Mouse (Mus musculus) heart, postnatal 25 days (tissue): ENCODE measurements at regions not wholly inside any gene's neighbourhood (a gene's known extent, or its start where the extent isn't known, plus 50 kb on each side); places are given as distances from the start of the nearest gene placed in this dataset.

Source experiments
- DNase-seq: peaks from one replicate; pipeline ENCODE4 v3.0.0; 2022; ENCODE audit warnings: low spot score
- intact Hi-C: fragments of 180-260 bp; cut with DNase I; formaldehyde crosslinking; loops from one replicate; pipeline ENCODE4 v1.15.1; 2025

DNA sequence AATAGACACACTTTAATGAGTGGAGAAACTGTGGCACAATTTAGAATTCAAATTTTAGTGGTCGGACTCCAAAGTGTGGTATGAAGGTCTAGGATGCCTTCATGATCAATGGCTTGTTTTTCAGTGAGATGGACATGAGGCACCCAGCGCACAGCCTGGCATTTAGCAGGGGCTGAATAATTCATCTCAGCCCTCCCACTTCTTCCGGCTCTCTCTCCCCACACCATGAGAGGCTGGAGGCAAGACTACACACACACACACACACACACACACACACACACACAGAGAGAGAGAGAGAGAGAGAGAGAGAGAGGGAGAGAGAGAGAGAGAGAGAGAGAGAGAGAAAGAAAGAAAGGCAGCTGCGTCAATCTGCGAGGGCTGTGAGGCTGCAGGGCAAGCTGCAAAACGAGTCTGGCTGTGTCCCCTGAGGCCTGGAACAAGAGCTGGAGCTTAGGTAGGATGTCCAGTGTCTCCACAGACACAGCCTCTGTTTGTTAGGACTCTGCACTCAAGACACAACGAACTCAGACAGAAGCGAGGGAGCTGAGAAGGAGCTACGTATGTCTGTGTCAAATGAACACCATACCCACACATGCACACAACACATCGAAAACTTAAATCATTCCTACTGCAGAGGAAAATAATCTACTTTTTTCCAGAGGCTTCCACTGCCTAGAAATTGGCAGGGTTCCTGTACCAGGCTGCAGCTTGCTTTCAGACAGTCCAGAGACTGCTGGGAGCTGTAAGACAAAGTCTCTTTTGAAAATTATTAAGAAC lies 295.8 kb downstream of the Gm11361 start:
- intact Hi-C loops: no loop called here
- no peak for DNase-seq

DNA sequence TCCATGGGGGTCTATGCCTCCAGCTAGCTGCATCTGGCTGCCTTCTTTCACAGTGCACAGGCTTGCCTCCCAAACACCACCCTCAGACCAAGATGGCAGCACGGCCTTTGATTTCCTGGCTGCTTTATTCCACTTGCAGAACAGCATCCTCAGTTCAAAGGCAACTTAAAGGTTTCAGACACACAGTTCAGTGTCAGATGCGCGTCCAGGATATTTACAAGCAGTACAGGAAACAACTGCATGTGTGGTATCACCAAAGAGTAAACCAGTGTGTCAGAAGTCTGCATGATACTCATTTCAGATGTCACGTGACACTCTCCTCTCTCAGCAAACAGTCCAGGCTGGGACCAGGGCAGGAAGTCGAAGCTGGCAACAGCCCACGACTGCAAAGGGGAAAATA lies 294.2 kb downstream of the Gm11361 start:
- intact Hi-C loops: no loop called here
- DNase-seq: no peak

DNA sequence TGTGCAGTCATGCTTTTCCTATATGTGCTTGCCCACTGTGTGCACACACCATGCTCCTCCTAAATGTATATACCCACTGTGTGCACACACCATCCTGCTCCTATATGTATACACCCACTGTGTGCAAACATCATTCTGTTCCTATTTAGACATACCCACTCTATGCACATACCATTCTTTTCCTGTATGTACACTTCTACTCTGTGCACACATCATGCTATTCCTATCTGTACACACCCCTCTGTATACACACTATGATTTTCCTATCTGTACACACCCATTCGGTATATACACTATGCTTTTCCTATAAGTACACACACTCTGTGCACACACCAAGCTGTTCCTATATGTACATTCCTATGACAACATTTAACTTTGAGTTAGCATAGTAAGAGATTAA lies 288.5 kb downstream of the Gm11361 start:
- no peak for DNase-seq
- intact Hi-C loops: no loop called here

DNA sequence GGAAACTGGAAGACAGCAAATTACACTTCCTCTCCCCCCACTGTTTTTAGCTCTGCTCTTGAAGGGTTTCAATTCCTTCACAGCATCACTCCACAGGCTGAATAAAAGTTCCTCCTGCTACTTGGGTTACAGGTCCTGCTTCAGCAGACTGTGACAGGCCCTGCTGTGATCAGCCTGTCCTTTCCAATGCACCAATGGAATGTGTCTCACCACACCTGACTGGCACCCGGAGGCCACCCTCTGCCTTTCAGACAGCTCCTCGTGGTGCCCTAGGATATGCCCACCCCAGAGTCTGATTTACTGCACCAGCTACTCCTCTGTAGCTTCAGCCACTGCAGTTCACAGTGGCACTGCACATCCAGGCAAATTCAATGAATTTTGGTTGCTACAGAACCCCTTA lies 288.0 kb downstream of the Gm11361 start:
- no peak for DNase-seq
- intact Hi-C loops: no loop called here

DNA sequence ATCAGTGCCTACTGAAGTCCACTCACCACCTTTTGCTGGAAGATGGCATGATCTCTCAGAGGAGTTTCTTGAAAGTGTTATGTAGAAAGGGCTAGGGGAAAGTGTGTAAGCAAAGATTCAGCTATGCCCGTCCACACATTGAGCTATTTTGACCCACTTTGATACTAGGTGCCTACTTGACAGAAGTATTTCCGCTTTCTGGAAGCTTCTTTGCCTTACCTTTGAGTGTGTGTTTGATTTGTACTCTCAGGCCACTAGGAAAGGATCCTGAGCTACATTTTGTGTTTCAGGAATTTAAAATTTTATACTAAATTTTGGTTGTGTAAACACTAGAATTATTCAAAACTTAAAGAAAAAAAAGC lies 287.5 kb downstream of the Gm11361 start:
- no peak for DNase-seq

DNA sequence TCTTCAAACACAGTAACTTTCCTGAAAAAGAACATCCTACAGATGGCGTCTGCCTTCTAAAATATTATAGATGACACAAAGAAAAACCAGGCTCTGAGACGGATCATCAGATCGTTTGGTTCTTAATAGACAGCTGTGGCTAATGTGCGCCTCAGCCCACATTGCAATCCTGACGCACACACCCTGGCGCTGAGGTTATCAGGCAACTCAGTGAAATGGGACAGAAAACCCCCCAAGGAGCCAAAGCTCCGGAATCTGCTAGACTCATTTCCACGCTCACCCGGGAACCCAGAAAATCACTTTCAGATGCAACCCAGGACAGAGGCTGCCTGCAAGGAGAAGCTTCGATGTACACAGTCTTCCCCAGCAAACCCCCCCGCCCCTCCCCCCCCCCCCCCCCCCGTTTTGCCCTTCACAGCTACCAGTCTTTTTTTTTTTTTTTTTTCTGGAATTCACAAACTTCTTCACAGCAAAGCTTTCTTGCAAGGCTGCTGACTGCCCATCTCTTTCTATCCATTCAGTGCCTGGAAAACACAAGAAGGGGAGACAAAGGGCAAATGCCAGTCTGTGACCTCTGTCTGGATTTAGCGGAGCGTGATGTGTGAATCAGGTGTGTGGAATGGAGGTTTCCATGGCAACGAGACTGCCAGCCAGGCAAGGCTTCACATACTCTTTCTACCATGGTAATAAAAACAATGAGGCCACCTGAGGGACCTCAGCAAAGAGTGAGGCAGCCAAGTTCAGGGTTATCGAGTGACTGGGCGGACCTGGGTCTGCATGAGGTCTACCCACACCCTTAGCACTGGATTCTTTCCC lies 286.9 kb downstream of the Gm11361 start:
- DNase-seq: no peak

More for the DNA sequence above, 287.5 kb downstream of the Gm11361 start:
- intact Hi-C loops: no loop called here

DNA sequence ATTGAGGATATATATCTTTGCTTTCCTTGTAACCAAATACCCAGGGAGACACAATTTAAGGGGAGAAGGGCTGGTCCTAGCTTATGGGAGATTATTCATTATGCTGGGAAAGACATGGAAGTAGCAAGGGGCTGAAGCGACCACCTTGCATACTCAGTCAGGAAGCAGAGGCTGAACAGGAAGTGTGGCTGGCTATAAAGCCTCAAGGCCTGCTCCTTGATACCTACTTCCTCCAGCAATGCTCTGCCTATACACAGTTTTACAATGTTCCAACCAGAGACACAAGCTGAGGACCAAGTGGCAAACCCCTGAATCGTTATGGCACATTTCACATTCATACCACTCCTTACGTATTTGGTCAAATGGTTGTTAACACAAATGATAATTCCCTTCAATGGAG lies 284.3 kb downstream of the Gm11361 start:
- no peak for DNase-seq
- intact Hi-C loops: no loop called here

More for the DNA sequence above, 286.9 kb downstream of the Gm11361 start:
- intact Hi-C loops: no loop called here

DNA sequence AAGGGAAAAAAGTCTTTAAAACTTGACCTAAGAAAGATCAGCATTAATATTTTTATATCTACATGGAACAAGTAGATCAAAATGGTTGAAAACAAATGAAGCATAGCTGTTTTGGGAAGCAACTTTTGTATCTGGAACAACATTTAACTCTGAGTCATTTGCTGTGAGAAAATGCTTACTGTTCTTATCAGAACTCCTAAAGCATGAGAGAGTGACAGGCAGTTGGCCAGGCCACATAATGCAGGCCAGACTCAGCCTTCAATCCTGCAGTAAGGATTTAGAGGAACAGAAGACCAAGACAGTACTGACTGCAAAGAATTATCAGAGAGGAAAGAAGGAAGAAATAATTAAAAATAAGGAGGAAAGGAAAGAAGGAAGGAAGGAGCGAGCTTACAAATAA lies 275.8 kb downstream of the Gm11361 start:
- intact Hi-C loops: no loop called here

DNA sequence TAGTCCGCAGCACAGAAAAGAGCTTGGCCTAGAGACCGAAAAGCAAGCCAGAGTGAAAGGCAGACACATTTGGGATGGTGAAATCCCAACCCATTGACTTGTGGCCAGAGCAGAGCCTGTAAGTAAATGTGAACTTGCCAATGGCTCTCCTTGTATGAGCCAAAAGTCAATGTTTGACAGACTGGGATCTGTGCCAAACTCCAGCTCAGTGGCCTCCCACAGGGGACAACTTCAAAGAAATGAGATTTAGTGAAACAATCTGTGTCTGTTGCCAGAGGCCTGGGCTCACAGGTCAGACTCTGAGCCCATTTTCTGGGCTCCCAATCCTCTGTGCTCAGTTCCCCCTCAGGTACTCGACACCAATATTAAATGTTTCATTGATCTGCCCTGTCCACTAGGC lies 274.9 kb downstream of the Gm11361 start:
- peak; percentile 31 for DNase-seq
- intact Hi-C loops: no loop called here

More for the DNA sequence above, 275.8 kb downstream of the Gm11361 start:
- no peak for DNase-seq

DNA sequence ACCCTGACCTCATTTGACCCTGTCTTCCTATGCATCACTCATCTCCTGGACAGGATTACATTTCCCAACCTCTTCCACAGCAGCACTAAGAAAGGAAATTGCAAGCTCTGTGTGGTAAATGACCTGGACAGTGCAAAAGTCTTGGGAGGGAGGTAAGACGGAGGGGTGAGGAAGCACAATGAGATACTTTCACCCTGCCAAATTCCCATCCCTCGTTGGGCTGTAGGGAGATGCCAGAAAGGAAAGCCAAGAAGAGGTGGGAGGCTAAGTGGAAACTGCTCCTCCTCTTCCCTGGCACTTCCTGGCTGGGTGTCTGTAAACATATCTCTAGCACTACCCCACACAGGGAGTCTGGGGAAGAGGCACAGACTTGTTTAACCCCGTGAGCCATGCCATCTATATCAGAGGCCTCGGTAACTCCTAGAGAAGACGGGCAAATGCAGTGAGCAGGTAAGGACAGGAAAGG lies 274.2 kb downstream of the Gm11361 start:
- intact Hi-C loops: no loop called here
- no peak for DNase-seq

DNA sequence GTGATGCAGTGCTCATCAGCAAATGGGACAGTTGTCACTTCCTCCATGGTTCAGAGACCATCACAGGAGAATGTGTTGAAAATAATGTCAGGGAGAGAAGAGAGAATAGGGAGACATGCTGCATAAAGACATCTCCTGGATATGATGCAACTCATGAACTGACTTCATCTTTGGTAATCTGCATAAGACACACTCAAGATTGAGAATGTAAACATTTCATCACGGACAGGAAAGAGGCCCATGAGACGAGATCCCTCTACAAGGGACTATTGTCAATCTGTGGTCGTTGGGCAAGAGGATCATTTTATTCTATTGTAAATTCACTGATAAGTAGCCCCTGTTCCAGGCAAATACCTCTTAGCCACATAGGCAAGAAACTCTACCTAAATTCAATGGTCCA lies 273.6 kb downstream of the Gm11361 start:
- DNase-seq: no peak
- intact Hi-C loops: no loop called here

DNA sequence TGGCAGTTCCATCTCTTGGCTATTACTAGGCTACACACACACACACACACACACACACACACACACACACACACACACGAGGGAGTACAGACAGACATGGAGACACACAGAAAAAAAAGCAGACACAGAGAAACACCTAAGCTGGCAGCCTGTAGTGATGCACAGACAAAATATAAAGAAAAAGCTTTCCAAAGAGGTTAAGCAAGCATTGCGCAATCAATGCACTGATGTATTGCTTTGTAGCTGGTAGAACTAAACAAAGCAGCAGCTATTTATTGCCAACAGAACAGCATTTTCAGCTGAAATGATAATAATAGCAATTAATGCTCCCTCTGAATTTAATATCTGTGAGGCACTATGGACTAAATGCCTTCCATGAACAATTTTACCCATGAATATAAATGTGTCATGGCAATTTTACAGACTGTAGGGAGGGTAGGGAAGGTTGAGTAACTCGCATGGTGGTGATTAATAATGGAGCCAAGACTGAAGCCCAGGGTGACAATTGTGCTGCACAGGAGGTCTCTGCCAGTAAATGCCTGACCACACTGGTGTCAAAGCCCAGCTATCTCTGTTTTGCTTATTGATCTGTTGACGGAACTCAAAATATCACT lies 271.7 kb downstream of the Gm11361 start:
- intact Hi-C loops: no loop called here
- DNase-seq: no peak

DNA sequence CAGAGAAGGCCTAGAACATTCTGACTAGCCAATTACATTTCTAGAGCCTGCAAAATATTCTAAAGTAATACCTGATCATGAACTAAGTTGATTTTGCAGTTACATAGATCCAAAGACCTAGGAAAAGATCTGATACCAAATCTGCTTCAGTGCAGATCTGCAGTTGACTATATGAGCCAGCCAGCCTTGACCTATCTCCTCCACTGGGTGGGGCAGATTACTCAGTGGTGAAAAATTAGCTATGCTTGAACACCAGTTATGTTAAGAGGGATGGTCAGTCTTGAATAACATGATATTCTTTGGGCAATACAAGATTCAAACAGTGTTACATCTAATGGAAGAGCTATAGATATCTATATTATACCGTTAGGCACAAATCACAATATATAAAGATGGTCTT lies 269.0 kb downstream of the Gm11361 start:
- no peak for DNase-seq
- intact Hi-C loops: no loop called here

DNA sequence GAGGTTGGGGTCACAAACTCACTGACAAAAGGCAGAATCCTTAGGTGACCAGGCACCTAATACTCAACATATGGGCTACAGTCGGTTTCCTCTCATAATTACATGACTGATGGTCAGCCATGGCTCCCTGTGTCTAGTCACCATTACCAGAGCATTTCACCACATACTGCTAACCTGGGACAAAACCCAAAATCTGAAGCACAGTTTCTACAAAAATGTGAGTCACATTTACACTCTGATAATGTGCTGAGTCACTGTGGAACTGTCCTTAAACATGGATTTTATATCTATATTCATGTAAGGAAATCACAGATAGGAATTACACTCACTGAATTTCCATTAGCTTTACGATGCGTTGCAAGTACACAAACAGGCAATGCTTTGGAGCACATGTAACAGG lies 267.1 kb downstream of the Gm11361 start:
- DNase-seq: no peak
- intact Hi-C loops: no loop called here

DNA sequence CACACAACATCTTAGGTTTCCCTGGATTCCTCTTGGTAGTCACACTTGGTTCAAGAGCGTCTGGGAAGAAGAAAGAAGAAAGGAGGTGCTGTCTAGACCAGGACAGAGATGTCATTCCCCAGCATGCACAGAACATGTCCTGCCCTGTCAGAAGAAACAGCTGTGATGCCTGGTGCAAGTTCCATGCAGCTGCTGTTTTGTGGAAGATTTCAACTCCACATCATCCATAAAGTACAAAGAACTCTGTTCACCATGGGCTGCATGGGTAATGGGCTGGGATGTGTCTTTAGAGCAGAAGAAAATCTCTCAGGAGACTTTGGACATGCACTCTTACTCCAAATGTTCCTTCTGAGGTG lies 262.8 kb downstream of the Gm11361 start:
- intact Hi-C loops: no loop called here
- no peak for DNase-seq

DNA sequence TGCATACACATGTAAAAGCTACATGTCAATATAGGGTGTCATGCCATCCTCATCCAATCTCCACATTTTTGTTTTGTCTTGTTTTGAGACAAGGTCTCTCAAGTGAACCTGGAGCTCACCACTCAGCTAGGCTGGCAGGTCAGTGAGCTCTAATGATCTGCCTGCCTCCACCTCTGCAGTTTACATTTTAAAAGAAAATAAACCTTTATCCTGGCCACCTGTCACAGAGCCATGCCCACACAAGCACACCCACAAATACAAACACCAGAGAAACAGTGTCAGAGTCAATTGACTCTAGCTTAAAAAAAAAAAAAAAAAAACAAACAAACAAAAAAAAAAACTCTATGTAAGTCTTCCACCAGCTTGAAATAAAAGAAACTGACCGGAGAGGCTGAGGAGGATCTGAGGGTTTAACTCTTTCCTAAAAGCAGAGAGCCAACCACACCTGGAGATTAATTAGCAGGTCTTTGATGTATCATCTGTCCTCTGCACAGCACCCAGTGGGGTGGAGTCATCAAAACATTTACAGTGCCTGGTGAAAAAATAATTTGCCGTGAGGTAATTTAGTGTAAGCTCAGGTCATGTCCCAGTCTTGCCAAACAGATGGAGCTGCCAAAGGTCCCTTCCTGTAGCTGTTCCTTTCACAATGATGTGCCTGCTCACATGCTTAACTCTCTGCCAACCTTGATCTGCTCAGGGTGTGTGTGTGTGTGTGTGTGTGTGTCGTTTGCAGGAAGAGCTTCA lies 262.2 kb downstream of the Gm11361 start:
- intact Hi-C loops: no loop called here
- DNase-seq: peak; percentile 8

DNA sequence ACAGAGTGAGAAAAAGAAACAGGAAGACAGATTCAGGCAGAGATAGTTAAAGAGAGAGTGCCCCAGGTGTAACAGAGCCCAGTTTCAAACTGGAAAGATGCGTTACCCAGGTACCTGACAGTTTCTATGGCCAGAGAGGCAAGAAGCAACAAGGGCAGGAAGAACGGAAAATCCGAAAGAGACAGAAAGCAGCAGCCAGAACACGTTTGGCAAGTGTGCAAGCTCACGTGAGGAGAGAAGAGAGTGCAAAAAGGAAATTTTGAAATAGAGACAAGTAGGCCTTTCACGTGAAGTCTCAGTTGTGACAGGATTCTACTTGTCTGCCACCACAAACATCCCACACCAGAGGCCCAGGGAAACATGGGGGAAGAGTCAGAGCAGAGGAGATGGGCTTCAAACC lies 259.8 kb downstream of the Gm11361 start:
- no peak for DNase-seq
- intact Hi-C loops: no loop called here

DNA sequence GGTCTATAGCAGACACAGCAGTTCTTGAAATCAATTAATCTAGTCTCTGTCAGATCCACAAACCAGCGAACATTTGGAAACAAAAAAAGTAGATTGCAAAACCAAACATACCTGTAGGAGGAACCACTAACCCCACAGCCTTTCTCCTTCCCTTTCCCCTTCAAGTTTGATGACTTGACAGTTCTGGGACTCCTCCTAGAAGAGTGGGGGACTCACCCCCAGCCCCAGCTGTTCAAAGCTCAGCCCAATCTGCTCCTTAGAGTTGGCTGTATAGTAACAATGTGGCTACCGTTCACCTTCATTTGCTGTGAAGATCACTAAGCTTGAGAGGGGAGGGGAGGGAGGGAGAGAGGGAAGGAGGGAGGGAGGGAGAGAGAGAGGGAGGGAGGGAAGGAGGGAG lies 259.3 kb downstream of the Gm11361 start:
- DNase-seq: no peak
- intact Hi-C loops: no loop called here

DNA sequence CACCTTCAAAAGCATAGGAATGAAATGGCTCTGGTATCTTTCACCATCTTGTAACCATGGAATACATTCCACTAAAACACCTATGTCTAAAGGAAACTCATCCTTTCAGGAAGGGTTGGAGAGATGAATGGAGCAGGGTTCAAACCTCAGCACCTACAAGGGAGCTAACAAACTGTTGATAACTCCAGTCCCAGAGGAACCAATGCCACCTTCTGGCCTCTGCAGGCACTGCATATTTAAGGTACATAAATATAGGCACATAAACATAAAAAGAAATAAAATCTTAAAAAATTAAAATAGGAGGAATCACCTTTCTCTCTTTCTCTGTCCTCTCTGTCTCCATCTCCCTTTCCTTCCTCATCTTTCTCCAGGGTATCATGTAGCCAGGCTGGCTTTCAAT lies 256.9 kb downstream of the Gm11361 start:
- no peak for DNase-seq
- intact Hi-C loops: loop anchor here (5.0 kb wide), 1 partner anchor 438 kb away; the partner anchor contains the start of gene Sox4

DNA sequence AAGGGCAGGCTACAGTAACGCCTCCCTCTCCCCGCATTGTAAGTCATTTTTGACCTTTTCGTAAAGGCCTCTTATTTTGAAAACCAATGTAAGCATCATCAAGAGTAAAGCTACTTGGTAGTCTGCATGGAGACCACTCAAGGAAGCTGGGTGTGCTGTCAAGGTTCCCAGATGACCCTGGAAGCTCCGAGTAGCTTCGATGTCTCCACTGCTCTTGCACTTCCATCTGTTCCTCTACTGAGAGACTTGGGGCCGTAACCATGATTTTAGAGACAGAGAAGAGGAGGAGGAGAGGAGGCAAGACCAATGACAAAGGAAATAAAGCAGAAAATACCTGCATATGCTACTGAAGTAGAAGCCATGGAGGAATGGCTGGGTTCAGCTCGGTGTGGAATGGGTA lies 256.0 kb downstream of the Gm11361 start:
- no peak for DNase-seq
- intact Hi-C loops: loop anchor here (5.0 kb wide), 1 partner anchor 439 kb away; the partner anchor contains the start of gene Sox4
